Mouse (Mus musculus) hindbrain, embryonic 10.5 days (tissue): ENCODE measurements at regions not wholly inside any gene's neighbourhood (a gene's known extent, or its start where the extent isn't known, plus 50 kb on each side); places are given as distances from the start of the nearest gene placed in this dataset.

Source experiments
- DNase-seq: peaks from one replicate; pipeline ENCODE4 v3.0.0-alpha.2; 2017; ENCODE audit warnings: low spot score
- H3K27ac ChIP-seq: fragments of 300-500 bp; sonication (generic); 2 replicates; pipeline ENCODE4 v1.5.1; 2016; ENCODE audit warnings: mild to moderate bottlenecking, moderate library complexity
- H3K27me3 ChIP-seq: fragments of 300-500 bp; sonication (generic); 2 replicates; pipeline ENCODE4 v1.6.1; 2016; ENCODE audit warnings: mild to moderate bottlenecking; ENCODE audit not compliant: poor library complexity, insufficient read depth, severe bottlenecking
- H3K36me3 ChIP-seq: fragments of 300-500 bp; sonication (generic); 2 replicates; pipeline ENCODE4 v1.6.1; 2016; ENCODE audit warnings: mild to moderate bottlenecking, moderate library complexity
- H3K4me1 ChIP-seq: fragments of 300-500 bp; sonication (generic); replicated peaks from 2 replicates; pipeline ENCODE4 v1.6.1; 2016; ENCODE audit warnings: mild to moderate bottlenecking
- H3K4me3 ChIP-seq: fragments of 300-500 bp; sonication (generic); 2 replicates; pipeline ENCODE4 v1.5.1; 2016; ENCODE audit warnings: mild to moderate bottlenecking, moderate library complexity
- H3K9me3 ChIP-seq: fragments of 300-500 bp; sonication (generic); 2 replicates; pipeline ENCODE4 v1.6.1; 2016; ENCODE audit warnings: mild to moderate bottlenecking, moderate library complexity
- WGBS: fragments of 180-500 bp; shearing (Covaris S2); methylation state at CpG from one replicate; pipeline ENCODE4 v1.1.7; 2016; 5-methylcytosine and 5-hydroxymethylcytosine counted together

- WGBS = 43% methylated on average over 1 of the region's 1 CpGs
- DNase-seq = peak; percentile 42
Measured at GRCm38 (mm10) chr8:79587258-79587657, 52.2 kb upstream of the Otud4 start.

GRCm38 (mm10) chr8:79584966-79585365 lies 54.5 kb upstream of the Otud4 start:
- H3K27ac ChIP-seq = no peak overlapping the region
- H3K27me3 ChIP-seq = no peaks in the 10 kb centered on the region
- DNase-seq = peak; percentile 41
- H3K9me3 ChIP-seq = no peaks in the 10 kb centered on the region
- 47% methylated on average over 3 of the region's 3 CpGs for WGBS
- no peaks in the 10 kb centered on the region for H3K36me3 ChIP-seq
- no peaks in the 10 kb centered on the region for H3K4me1 ChIP-seq
- no peak overlapping the region for H3K4me3 ChIP-seq

More at GRCm38 (mm10) chr8:79587258-79587657, 52.2 kb upstream of the Otud4 start:
- H3K27me3 ChIP-seq = no peaks in the 10 kb centered on the region
- no peak overlapping the region for H3K27ac ChIP-seq
- H3K4me1 ChIP-seq = no peaks in the 10 kb centered on the region
- H3K36me3 ChIP-seq = no peaks in the 10 kb centered on the region
- no peaks in the 10 kb centered on the region for H3K9me3 ChIP-seq
- H3K4me3 ChIP-seq = no peak overlapping the region

GRCm38 (mm10) chr8:79583326-79583725 lies 56.1 kb upstream of the Otud4 start:
- no peaks in the 10 kb centered on the region for H3K27me3 ChIP-seq
- H3K4me3 ChIP-seq = no peak overlapping the region
- H3K9me3 ChIP-seq = no peaks in the 10 kb centered on the region
- no peak overlapping the region for H3K27ac ChIP-seq
- H3K36me3 ChIP-seq = no peaks in the 10 kb centered on the region
- DNase-seq = no peak
- H3K4me1 ChIP-seq = no peaks in the 10 kb centered on the region
- WGBS = 44% methylated on average over 6 of the region's 6 CpGs

- Histone ChIP-seq H3K9me3 (no peaks in the 10 kb centered on the region), H3K4me1 (no peaks in the 10 kb centered on the region), H3K27me3 (no peaks in the 10 kb centered on the region), H3K4me3 (no peak overlapping the region), H3K27ac (no peak overlapping the region), H3K36me3 (no peaks in the 10 kb centered on the region)
- WGBS = 87% methylated on average over 2 of the region's 2 CpGs
- no peak for DNase-seq
Measured at GRCm38 (mm10) chr8:79582195-79582594, 57.2 kb upstream of the Otud4 start.

GRCm38 (mm10) chr8:79576086-79576485 lies 63.3 kb upstream of the Otud4 start:
- no peaks in the 10 kb centered on the region for H3K27me3 ChIP-seq
- H3K36me3 ChIP-seq = no peaks in the 10 kb centered on the region
- no peak overlapping the region for H3K27ac ChIP-seq
- H3K4me3 ChIP-seq = no peak overlapping the region
- WGBS = 83% methylated on average over 7 of the region's 7 CpGs
- no peaks in the 10 kb centered on the region for H3K4me1 ChIP-seq
- no peak for DNase-seq
- no peaks in the 10 kb centered on the region for H3K9me3 ChIP-seq

GRCm38 (mm10) chr8:79575175-79575734 lies 64.2 kb upstream of the Otud4 start:
- Histone ChIP-seq H3K9me3 (no peaks in the 10 kb centered on the region), H3K27me3 (no peaks in the 10 kb centered on the region), H3K4me3 (no peak overlapping the region), H3K36me3 (no peaks in the 10 kb centered on the region), H3K27ac (no peak overlapping the region), H3K4me1 (no peaks in the 10 kb centered on the region)
- WGBS = 57% methylated on average over 2 of the region's 2 CpGs
- no peak for DNase-seq

GRCm38 (mm10) chr8:79573491-79573890 lies 65.9 kb upstream of the Otud4 start:
- 87% methylated on average over 7 of the region's 7 CpGs for WGBS
- Histone ChIP-seq H3K36me3 (no peaks in the 10 kb centered on the region), H3K27ac (no peak overlapping the region)

GRCm38 (mm10) chr8:79572526-79572925 lies 66.9 kb upstream of the Otud4 start:
- Histone ChIP-seq H3K4me3 (no peak overlapping the region), H3K27me3 (no peaks in the 10 kb centered on the region), H3K27ac (no peak overlapping the region), H3K9me3 (no peaks in the 10 kb centered on the region), H3K4me1 (no peaks in the 10 kb centered on the region), H3K36me3 (no peaks in the 10 kb centered on the region)
- WGBS = 95% methylated on average over 5 of the region's 5 CpGs
- DNase-seq = no peak

More at GRCm38 (mm10) chr8:79573491-79573890, 65.9 kb upstream of the Otud4 start:
- no peak for DNase-seq
- Histone ChIP-seq H3K27me3 (no peaks in the 10 kb centered on the region), H3K4me3 (no peak overlapping the region), H3K9me3 (no peaks in the 10 kb centered on the region), H3K4me1 (no peaks in the 10 kb centered on the region)

GRCm38 (mm10) chr8:79563101-79563500 lies 76.3 kb upstream of the Otud4 start:
- 77% methylated on average over 6 of the region's 6 CpGs for WGBS

GRCm38 (mm10) chr8:79562669-79563068 lies 76.7 kb upstream of the Otud4 start:
- no peak overlapping the region for H3K27ac ChIP-seq
- no peak overlapping the region for H3K4me3 ChIP-seq
- WGBS = 78% methylated on average over 8 of the region's 8 CpGs
- no peaks in the 10 kb centered on the region for H3K36me3 ChIP-seq
- H3K27me3 ChIP-seq = no peaks in the 10 kb centered on the region
- peaks cover 6% of the 10 kb centered on the region for H3K4me1 ChIP-seq
- H3K9me3 ChIP-seq = no peaks in the 10 kb centered on the region
- peak; percentile 10 for DNase-seq

More at GRCm38 (mm10) chr8:79563101-79563500, 76.3 kb upstream of the Otud4 start:
- H3K27me3 ChIP-seq = no peaks in the 10 kb centered on the region
- H3K36me3 ChIP-seq = no peaks in the 10 kb centered on the region
- peaks cover 6% of the 10 kb centered on the region for H3K4me1 ChIP-seq
- no peaks in the 10 kb centered on the region for H3K9me3 ChIP-seq
- H3K4me3 ChIP-seq = no peak overlapping the region
- no peak overlapping the region for H3K27ac ChIP-seq
- DNase-seq = no peak

GRCm38 (mm10) chr8:79562071-79562581 lies 77.3 kb upstream of the Otud4 start:
- peaks cover 6% of the 10 kb centered on the region for H3K4me1 ChIP-seq
- H3K27me3 ChIP-seq = no peaks in the 10 kb centered on the region
- H3K4me3 ChIP-seq = no peak overlapping the region
- H3K9me3 ChIP-seq = no peaks in the 10 kb centered on the region
- no peak for DNase-seq
- no peaks in the 10 kb centered on the region for H3K36me3 ChIP-seq
- no peak overlapping the region for H3K27ac ChIP-seq
- WGBS = 67% methylated on average over 11 of the region's 11 CpGs

- no peak for DNase-seq
- Histone ChIP-seq H3K27me3 (no peaks in the 10 kb centered on the region), H3K4me1 (peaks cover 6% of the 10 kb centered on the region), H3K4me3 (no peak overlapping the region), H3K36me3 (no peaks in the 10 kb centered on the region), H3K9me3 (no peaks in the 10 kb centered on the region), H3K27ac (no peak overlapping the region)
- 77% methylated on average over 9 of the region's 9 CpGs for WGBS
Measured at GRCm38 (mm10) chr8:79561269-79562063, 78.0 kb upstream of the Otud4 start.

- Histone ChIP-seq H3K4me3 (no peak overlapping the region), H3K4me1 (peaks cover 6% of the 10 kb centered on the region), H3K27me3 (no peaks in the 10 kb centered on the region), H3K27ac (no peak overlapping the region), H3K36me3 (no peaks in the 10 kb centered on the region), H3K9me3 (no peaks in the 10 kb centered on the region)
- WGBS = 91% methylated on average over 6 of the region's 6 CpGs
- DNase-seq = no peak
Measured at GRCm38 (mm10) chr8:79559516-79559915, 79.9 kb upstream of the Otud4 start.
